Mouse (Mus musculus) MEL (cell line): Measurements from ENCODE around the gene Mcm3ap.

Source experiments
- CHD2 ChIP-seq: IDR thresholded peaks from 2 replicates; pipeline ENCODE4 v1.6.1; 2011; ENCODE audit warnings: low read length, improper control_type of control experiment
- CTCF ChIP-seq, 3 experiments: IDR thresholded peaks in 2 of 3; conservative IDR thresholded peaks in 1 of 3; 2 replicates each; pipeline ENCODE4 v1.5.1; 2011 to 2012; ENCODE audit warnings: low read length in 3 of 3, low read depth in 2 of 3, mild to moderate bottlenecking in 2 of 3, improper control_type of control experiment in 1 of 3, inconsistent platforms in 1 of 3, mixed read lengths in 1 of 3, moderate library complexity in 1 of 3; ENCODE audit not compliant: control insufficient read depth in 1 of 3, insufficient read depth in 1 of 3, poor library complexity in 1 of 3, severe bottlenecking in 1 of 3
- ELF1 ChIP-seq: IDR thresholded peaks from 2 replicates; pipeline ENCODE4 v1.6.1; 2014; ENCODE audit warnings: low read depth, mild to moderate bottlenecking, inconsistent platforms, low read length, improper control_type of control experiment, moderate library complexity
- ETS1 ChIP-seq: IDR thresholded peaks from 2 replicates; pipeline ENCODE4 v1.6.1; 2012; ENCODE audit warnings: low read depth, mild to moderate bottlenecking, inconsistent platforms, low read length, improper control_type of control experiment, moderate library complexity
- GATA1 ChIP-seq: IDR thresholded peaks from 2 replicates; pipeline ENCODE4 v1.6.1; 2011; ENCODE audit warnings: low read depth, low read length, improper control_type of control experiment
- HCFC1 ChIP-seq: IDR thresholded peaks from 2 replicates; pipeline ENCODE4 v1.6.1; 2012; ENCODE audit warnings: low read depth, mild to moderate bottlenecking, inconsistent platforms, low read length, improper control_type of control experiment, moderate library complexity
- KAT2A ChIP-seq: conservative IDR thresholded peaks from 2 replicates; pipeline ENCODE4 v1.6.1; 2012; ENCODE audit warnings: low read depth, low read length, improper control_type of control experiment, inconsistent platforms
- MAFK ChIP-seq: IDR thresholded peaks from 2 replicates; pipeline ENCODE4 v1.6.1; 2011; ENCODE audit warnings: low read depth, mild to moderate bottlenecking, low read length, improper control_type of control experiment, borderline replicate concordance
- MYC ChIP-seq: IDR thresholded peaks from 2 replicates; pipeline ENCODE4 v1.6.1; 2011; ENCODE audit warnings: low read depth, mild to moderate bottlenecking, low read length, improper control_type of control experiment, moderate library complexity
- NRF1 ChIP-seq: IDR thresholded peaks from 2 replicates; pipeline ENCODE4 v1.6.1; 2014; ENCODE audit warnings: low read depth, mild to moderate bottlenecking, inconsistent platforms, low read length, improper control_type of control experiment, moderate library complexity; ENCODE audit not compliant: poor library complexity, insufficient read depth, severe bottlenecking
- POLR2A ChIP-seq, 2 experiments: IDR thresholded peaks; 2 replicates each; pipeline ENCODE4 v1.6.1; 2011 to 2012; ENCODE audit warnings: low read length in 2 of 2, mild to moderate bottlenecking in 2 of 2, control low read depth in 1 of 2, improper control_type of control experiment in 1 of 2, low read depth in 1 of 2, moderate library complexity in 1 of 2; ENCODE audit not compliant: control insufficient read depth in 1 of 2, insufficient read depth in 1 of 2, poor library complexity in 1 of 2
- SIN3A ChIP-seq: IDR thresholded peaks from 2 replicates; pipeline ENCODE4 v1.6.1; 2012; ENCODE audit warnings: low read length, improper control_type of control experiment, inconsistent platforms
- USF1 ChIP-seq: IDR thresholded peaks from 2 replicates; pipeline ENCODE4 v1.6.1; 2014; ENCODE audit warnings: low read depth, mild to moderate bottlenecking, inconsistent platforms, low read length, improper control_type of control experiment, moderate library complexity
- ZNF384 ChIP-seq: IDR thresholded peaks from 2 replicates; pipeline ENCODE4 v1.6.1; 2012; ENCODE audit warnings: low read depth, mild to moderate bottlenecking, inconsistent platforms, low read length, improper control_type of control experiment

DNA sequence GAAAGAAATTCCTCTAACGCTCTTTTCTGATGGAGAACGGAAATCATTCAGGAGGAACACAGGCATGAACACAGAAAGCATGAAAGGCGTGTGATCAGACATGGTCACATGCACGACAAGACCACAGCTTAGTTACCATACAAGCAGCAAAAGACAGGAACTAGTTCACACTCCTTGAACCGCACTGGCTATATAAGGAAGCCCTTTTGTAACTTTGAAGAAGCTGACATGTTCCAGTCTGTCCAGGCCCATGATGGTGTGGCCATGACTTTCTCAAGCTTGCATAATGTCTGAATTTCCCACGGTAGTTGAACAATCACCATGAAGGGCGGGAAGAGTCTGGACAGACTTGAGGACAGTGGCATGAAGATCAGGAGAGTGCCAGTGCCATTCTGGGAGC lies 43.1 kb upstream of the Mcm3ap start:
- TF ChIP-seq GATA1: no peak
- no peak for TF ChIP-seq POLR2A (IDR thresholded peaks at IDR 0.05; ENCODE audit: control insufficient read depth in 1 of 2, insufficient read depth in 1 of 2, low read depth in 1 of 2, low read length in 2 of 2, poor library complexity in 1 of 2)
- TF ChIP-seq CTCF (IDR thresholded peaks at IDR 0.05 in 2 of 3, conservative IDR thresholded peaks at IDR 0.05 in 1 of 3; ENCODE audit: control insufficient read depth in 1 of 3, insufficient read depth in 1 of 3, low read depth in 2 of 3, low read length in 3 of 3, poor library complexity in 1 of 3, severe bottlenecking in 1 of 3): no peak
- TF ChIP-seq MYC: no peak
- no peak for TF ChIP-seq HCFC1
- no peak for TF ChIP-seq CHD2
- no peak for TF ChIP-seq MAFK
- TF ChIP-seq USF1: no peak
- TF ChIP-seq KAT2A: no peak
- TF ChIP-seq SIN3A: no peak
- TF ChIP-seq ELF1: no peak
- TF ChIP-seq ETS1: no peak
- no peak for TF ChIP-seq NRF1
- no peak for TF ChIP-seq ZNF384
